Mouse (Mus musculus): ENCODE measurements at regions not wholly inside any gene's neighbourhood (a gene's known extent, or its start where the extent isn't known, plus 50 kb on each side); places are given as distances from the start of the nearest gene placed in this dataset.

GRCm38 (mm10) chr16:26302045-26302444 is 69.6 kb downstream of the Cldn1 start:
- DNase-seq: no peak

GRCm38 (mm10) chr16:26291692-26292091 is 79.9 kb downstream of the Cldn1 start:
- DNase-seq: no peak

- DNase-seq: no peak
These were observed 86.0 kb downstream of the Cldn1 start for GRCm38 (mm10) chr16:26285627-26286026.

GRCm38 (mm10) chr16:26284713-26285112 is 86.9 kb downstream of the Cldn1 start:
- DNase-seq: no peak

GRCm38 (mm10) chr16:26282418-26282817 is 89.2 kb downstream of the Cldn1 start:
- DNase-seq: no peak

GRCm38 (mm10) chr16:26281496-26281895 is 90.1 kb downstream of the Cldn1 start:
- DNase-seq: no peak

- DNase-seq: no peak
These were observed 94.9 kb downstream of the Cldn1 start for GRCm38 (mm10) chr16:26276789-26277188.

- no peak for DNase-seq
These were observed 118.8 kb downstream of the Cldn1 start for GRCm38 (mm10) chr16:26252824-26253223.

- DNase-seq: no peak
These were observed 119.9 kb downstream of the Cldn1 start for GRCm38 (mm10) chr16:26251698-26252097.

- DNase-seq: no peak
These were observed 120.6 kb downstream of the Cldn1 start for GRCm38 (mm10) chr16:26251027-26251426.

GRCm38 (mm10) chr16:26248939-26249338 is 122.7 kb downstream of the Cldn1 start:
- DNase-seq: no peak

GRCm38 (mm10) chr16:26247926-26248325 is 123.7 kb downstream of the Cldn1 start:
- DNase-seq: no peak

GRCm38 (mm10) chr16:26235239-26235638 is 129.7 kb upstream of the P3h2 start:
- DNase-seq: no peak

GRCm38 (mm10) chr16:26234113-26234512 is 128.5 kb upstream of the P3h2 start:
- DNase-seq: peak; percentile 69

- no peak for DNase-seq
These were observed 125.5 kb upstream of the P3h2 start for GRCm38 (mm10) chr16:26231110-26231509.

- DNase-seq: no peak
These were observed 105.8 kb upstream of the P3h2 start for GRCm38 (mm10) chr16:26211418-26211817.

GRCm38 (mm10) chr16:26199125-26199524 is 93.5 kb upstream of the P3h2 start:
- DNase-seq: no peak

- no peak for DNase-seq
These were observed 90.8 kb upstream of the P3h2 start for GRCm38 (mm10) chr16:26196345-26196744.

GRCm38 (mm10) chr16:26185288-26186281 is 80.0 kb upstream of the P3h2 start:
- no peak for DNase-seq

GRCm38 (mm10) chr16:26184647-26185262 is 79.2 kb upstream of the P3h2 start:
- no peak for DNase-seq

- DNase-seq: no peak
These were observed 77.9 kb upstream of the P3h2 start for GRCm38 (mm10) chr16:26183530-26183929.

- no peak for DNase-seq
These were observed 76.1 kb upstream of the P3h2 start for GRCm38 (mm10) chr16:26181716-26182115.

- no peak for DNase-seq
These were observed 65.9 kb upstream of the P3h2 start for GRCm38 (mm10) chr16:26171441-26171840.

- DNase-seq: no peak
These were observed 63.8 kb upstream of the P3h2 start for GRCm38 (mm10) chr16:26169382-26169781.

Data from right cerebral cortex, postnatal 25 days (tissue).